Mouse (Mus musculus): Measurements from ENCODE around the gene 5330417H12Rik. TPM values are rescaled to one million over a fixed set of nuclear protein-coding genes. Genes with fewer than 3 reads are reported as not detected.

Gene 5330417H12Rik
- polyA plus RNA-seq, 1 experiment = not detected

DNA sequence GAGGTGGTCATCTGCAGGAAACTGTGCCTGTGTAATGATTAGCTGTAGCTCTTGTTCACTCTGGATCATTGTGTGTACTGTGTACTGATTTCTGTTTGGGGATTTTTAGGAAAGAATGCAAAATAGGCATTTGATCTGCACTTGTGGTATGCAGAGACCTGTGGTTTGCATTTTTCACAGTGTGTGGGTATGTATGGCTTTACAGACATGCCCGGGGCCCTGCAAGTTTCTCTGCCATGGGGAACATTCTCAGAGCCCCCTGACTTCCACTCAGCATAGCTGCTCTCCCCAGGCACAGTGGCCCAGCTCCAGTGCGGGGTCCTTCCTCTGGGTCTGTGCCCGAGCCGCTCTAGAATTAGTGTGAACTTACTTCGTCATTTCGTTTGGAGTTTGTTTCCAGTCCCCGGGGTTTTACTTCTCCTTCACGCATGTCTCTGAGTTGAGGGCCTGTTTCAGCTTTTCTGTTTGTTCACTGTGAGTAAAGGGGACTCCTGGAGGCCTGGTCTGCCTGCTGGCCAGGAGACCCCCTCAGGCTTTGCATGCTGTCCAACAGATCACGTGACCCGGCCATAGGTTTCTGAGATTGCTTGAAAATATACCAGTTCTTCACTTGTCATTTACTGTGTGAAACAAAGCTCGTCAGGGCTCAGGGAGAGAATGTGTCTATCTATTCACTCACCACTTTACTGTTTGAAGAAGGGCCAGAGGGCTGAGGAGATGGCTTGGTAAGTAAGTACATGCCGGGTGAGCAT is 24.2 kb upstream of the 5330417H12Rik start:
- peaks cover 3% of the 10 kb centered on the region; the same call in 1 of the 2 replicates for H3K4me1 ChIP-seq (ENCODE audit: control insufficient read depth, insufficient read depth, insufficient read length, low read length)
- no peak overlapping the region for H3K4me3 ChIP-seq (ENCODE audit: insufficient read depth, low read depth, low read length)
- H3K27ac ChIP-seq (replicated peaks; ENCODE audit: low read depth, low read length) = no peak overlapping the region

DNA sequence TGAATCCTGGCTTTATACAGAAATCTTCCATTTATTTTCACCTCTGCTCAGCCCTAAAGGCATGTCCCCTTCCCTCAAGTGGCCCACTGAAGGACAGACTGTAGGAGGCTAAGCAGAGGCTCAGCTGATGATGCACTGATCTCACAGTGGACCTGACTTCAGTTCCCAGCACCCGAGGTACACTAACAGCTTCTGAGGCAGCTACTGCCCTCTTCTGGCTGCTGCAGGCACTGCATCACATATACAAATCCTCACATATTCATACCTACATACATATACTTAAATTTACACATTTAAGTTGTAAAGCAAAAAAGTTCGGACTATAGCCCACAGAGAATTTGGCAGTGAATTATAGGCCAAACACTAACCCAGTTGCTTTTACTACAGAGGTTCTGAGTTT is 20.0 kb upstream of the 5330417H12Rik start:
- Histone ChIP-seq H3K4me3 (ENCODE audit: insufficient read depth, low read depth, low read length) (no peak overlapping the region), H3K4me1 (ENCODE audit: control insufficient read depth, insufficient read depth, insufficient read length, low read length) (no peaks in the 10 kb centered on the region), H3K27ac (replicated peaks; ENCODE audit: low read depth, low read length) (no peak overlapping the region)

DNA sequence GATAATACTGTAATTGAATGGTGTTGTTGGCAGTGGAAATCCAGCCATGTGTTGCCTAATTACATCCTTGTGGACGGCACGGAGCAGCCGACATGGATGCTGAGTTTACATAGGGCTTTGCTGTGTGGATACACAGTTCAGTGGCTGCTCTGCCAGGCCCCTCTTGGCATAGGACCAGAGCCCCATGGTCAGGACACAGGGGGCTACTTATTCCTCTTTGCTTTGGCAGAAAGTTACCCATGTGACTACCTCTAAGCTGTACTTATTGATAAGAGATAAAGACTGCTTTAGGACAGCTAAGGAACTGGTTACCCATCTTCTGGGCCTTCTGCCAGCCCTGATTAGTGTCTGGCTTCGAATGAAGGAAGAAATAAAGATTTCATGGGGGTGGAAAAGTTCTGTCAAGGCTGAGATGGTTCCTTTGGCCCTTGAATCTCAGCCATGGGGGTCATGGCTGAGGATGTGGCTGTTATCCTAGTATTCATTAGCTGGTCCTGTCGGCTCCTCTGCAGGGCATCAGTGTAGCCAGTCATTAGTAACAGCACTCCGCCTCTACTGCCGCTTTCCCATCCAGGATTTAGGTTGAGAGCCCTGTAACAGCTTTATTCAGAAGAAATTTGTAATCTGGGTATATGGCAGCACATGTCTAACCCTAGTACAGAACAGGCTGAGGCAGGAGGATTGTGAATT is 17.8 kb upstream of the 5330417H12Rik start:
- no peak overlapping the region for H3K27ac ChIP-seq (replicated peaks; ENCODE audit: low read depth, low read length)
- no peak overlapping the region for H3K4me3 ChIP-seq (ENCODE audit: insufficient read depth, low read depth, low read length)
- no peaks in the 10 kb centered on the region for H3K4me1 ChIP-seq (ENCODE audit: control insufficient read depth, insufficient read depth, insufficient read length, low read length)

DNA sequence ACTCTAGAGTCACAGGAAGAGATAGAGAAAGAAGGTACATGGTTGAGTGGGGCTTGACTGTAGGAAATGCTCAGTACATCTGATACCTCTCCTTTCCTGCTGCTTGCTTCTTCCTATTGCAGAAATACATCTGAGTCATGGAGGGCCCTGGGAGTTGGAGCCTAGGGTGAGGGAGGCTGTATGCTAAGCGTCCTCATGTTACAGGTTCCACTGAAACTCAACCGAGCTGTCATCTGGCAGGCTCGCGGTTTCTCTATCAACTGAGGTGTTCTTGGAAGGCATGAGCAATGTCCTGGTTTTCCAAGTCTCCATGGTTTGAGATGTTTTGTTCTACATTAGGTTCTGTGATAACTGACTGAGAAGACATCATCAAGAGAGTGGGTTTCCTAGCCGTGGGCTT is 13.1 kb upstream of the 5330417H12Rik start:
- no peak overlapping the region for H3K4me3 ChIP-seq (ENCODE audit: insufficient read depth, low read depth, low read length)
- no peaks in the 10 kb centered on the region for H3K4me1 ChIP-seq (ENCODE audit: control insufficient read depth, insufficient read depth, insufficient read length, low read length)
- no peak overlapping the region for H3K27ac ChIP-seq (replicated peaks; ENCODE audit: low read depth, low read length)

DNA sequence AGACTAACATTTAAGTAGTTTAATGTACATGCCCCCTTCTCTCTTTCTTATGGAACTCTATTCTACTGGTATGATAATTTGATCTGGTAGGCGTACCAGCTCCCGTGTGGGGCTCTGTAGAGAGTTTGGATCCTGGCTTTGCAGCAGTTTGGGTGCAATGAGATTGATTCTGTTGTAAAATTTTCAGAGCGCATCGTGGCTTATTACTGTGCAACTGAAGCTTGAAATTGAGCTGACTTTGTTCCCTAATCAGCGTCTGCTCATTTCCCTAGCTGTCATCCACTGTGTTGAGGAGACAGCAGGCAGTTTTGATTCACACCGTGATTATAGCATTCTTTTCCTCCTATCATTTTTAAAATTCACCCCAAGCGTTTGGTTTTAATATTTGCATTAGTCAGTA is 12.4 kb upstream of the 5330417H12Rik start:
- Histone ChIP-seq H3K4me3 (ENCODE audit: insufficient read depth, low read depth, low read length) (no peak overlapping the region), H3K27ac (replicated peaks; ENCODE audit: low read depth, low read length) (no peak overlapping the region), H3K4me1 (ENCODE audit: control insufficient read depth, insufficient read depth, insufficient read length, low read length) (no peaks in the 10 kb centered on the region)

DNA sequence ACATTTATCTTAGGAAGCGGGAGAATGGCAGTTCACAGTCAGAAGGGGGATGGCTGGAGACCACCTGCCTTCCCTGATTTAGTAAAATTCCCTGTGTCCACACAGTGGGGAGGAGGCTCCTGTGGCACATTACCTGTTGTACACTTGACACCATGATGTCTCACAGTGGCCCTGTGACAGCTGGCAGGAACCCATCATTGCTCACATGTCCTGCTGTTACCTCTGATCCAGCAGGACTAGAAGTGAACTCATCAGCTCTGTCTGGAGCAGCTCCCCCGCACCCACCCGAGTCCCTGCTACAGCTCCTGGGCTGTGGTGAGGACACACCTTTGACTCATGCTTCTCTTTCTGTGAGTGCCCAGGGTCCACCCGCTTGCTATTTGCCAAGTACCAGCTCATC is 8.2 kb upstream of the 5330417H12Rik start:
- H3K4me3 ChIP-seq (ENCODE audit: insufficient read depth, low read depth, low read length) = no peak overlapping the region
- H3K4me1 ChIP-seq (ENCODE audit: control insufficient read depth, insufficient read depth, insufficient read length, low read length) = no peaks in the 10 kb centered on the region
- no peak overlapping the region for H3K27ac ChIP-seq (replicated peaks; ENCODE audit: low read depth, low read length)

DNA sequence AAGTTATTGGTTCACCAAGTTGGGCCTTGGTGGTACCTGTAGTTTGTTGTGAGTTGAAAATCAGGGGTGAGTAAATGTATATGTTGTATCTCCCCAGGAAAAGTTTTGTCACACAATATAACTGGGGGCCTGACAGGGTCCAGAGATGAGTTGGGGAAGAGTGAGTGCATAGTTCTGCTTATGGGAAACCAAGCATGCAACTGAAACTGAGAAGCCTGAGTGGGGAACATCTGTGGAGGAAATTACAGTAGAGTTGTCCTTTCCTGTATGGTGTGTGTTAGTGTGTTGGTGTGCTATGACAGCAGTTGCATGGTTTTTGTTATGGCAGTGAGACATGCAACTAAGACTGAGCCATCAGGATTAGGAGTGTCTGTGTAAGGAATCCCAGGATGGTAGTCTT is 3.4 kb upstream of the 5330417H12Rik start:
- Histone ChIP-seq H3K4me1 (ENCODE audit: control insufficient read depth, insufficient read depth, insufficient read length, low read length) (no peaks in the 10 kb centered on the region), H3K4me3 (ENCODE audit: insufficient read depth, low read depth, low read length) (no peak overlapping the region), H3K27ac (replicated peaks; ENCODE audit: low read depth, low read length) (no peak overlapping the region)

DNA sequence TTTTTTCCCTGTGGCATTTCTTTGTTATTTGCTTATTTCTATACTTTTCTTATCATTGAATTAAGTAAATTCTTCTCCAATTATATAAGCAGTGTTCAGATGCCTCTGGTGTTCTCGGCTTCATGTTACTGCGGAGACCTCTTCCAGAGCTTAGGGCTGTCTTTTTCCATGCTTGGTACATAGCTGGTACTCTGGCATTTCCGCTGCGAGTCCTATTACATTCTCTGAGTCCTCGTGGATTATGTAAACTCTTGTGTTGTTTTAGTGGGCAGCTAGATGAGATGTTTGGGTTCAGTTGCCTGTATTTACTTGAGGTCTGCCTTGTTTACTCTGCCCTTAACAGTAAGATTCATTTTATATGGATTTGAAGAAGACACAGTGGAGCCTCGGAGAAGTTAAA is 820 bp upstream of the 5330417H12Rik start:
- no peak overlapping the region for H3K27ac ChIP-seq (replicated peaks; ENCODE audit: low read depth, low read length)
- no peaks in the 10 kb centered on the region for H3K4me1 ChIP-seq (ENCODE audit: control insufficient read depth, insufficient read depth, insufficient read length, low read length)
- H3K4me3 ChIP-seq (ENCODE audit: insufficient read depth, low read depth, low read length) = no peak overlapping the region

DNA sequence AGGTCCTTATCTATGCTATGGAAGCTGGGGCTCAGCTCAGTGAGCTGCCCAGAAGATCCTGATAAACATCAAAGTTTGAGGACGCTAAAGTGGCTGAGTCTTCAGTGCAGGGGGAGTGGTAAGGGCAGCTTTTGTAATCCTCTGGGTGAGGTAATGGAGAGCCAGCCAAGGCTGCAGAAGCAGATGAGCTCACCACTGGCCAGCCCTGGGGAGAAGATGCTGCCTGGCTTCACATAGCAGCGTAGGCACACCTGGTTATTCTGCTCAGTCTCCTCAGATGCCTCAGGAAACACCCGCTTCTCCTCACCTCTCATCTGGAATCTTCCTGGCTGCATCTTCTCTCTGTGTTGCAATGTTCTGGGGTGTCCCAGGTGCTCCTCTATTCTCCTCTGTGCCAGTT is 529 bp downstream of the 5330417H12Rik start:
- Histone ChIP-seq H3K27ac (replicated peaks; ENCODE audit: low read depth, low read length) (no peak overlapping the region), H3K4me1 (ENCODE audit: control insufficient read depth, insufficient read depth, insufficient read length, low read length) (no peaks in the 10 kb centered on the region), H3K4me3 (ENCODE audit: insufficient read depth, low read depth, low read length) (no peak overlapping the region)

DNA sequence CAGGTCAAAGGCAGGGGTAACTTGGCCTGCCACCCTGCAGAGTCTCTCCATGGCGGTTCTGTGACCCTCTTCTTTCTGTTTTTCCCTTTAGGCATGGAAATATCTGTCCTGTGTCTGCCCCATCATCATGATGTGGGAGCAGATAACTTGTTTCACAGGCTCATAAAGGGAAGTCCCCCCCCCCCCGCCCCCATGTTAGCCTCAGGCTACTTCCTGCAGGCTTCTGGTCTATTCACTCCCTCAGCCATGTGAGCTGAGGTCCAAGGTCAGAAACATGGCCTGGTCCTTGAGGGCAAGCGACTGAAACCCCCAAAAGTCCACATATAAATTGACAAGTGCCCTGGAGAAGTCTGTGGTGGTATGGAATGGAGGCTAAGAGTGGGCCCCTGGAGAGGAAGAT is 4.8 kb downstream of the 5330417H12Rik start:
- no peaks in the 10 kb centered on the region for H3K4me1 ChIP-seq (ENCODE audit: control insufficient read depth, insufficient read depth, insufficient read length, low read length)
- H3K4me3 ChIP-seq (ENCODE audit: insufficient read depth, low read depth, low read length) = no peak overlapping the region
- no peak overlapping the region for H3K27ac ChIP-seq (replicated peaks; ENCODE audit: low read depth, low read length)

DNA sequence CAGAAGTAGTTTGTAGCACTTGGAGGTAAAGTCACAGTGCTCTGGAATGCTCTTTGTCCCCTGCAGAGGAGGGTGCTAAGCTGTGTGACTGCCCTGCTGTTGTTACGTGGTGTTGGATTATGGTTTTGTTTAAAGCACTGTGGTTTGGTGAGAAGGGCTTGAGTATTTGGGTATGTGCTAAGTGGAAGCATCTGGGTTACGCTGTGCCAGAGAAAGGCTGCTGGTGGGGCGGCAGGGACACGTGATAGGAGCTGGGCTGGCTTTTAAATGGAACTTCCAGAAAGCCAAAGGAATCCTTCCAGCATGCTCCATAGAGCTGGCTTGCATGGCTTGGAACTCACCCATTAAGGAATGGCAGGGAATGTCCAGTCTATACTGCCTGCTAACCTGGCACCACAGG is 5.7 kb downstream of the 5330417H12Rik start:
- H3K4me3 ChIP-seq (ENCODE audit: insufficient read depth, low read depth, low read length) = no peak overlapping the region
- H3K4me1 ChIP-seq (ENCODE audit: control insufficient read depth, insufficient read depth, insufficient read length, low read length) = no peaks in the 10 kb centered on the region
- H3K27ac ChIP-seq (replicated peaks; ENCODE audit: low read depth, low read length) = no peak overlapping the region

DNA sequence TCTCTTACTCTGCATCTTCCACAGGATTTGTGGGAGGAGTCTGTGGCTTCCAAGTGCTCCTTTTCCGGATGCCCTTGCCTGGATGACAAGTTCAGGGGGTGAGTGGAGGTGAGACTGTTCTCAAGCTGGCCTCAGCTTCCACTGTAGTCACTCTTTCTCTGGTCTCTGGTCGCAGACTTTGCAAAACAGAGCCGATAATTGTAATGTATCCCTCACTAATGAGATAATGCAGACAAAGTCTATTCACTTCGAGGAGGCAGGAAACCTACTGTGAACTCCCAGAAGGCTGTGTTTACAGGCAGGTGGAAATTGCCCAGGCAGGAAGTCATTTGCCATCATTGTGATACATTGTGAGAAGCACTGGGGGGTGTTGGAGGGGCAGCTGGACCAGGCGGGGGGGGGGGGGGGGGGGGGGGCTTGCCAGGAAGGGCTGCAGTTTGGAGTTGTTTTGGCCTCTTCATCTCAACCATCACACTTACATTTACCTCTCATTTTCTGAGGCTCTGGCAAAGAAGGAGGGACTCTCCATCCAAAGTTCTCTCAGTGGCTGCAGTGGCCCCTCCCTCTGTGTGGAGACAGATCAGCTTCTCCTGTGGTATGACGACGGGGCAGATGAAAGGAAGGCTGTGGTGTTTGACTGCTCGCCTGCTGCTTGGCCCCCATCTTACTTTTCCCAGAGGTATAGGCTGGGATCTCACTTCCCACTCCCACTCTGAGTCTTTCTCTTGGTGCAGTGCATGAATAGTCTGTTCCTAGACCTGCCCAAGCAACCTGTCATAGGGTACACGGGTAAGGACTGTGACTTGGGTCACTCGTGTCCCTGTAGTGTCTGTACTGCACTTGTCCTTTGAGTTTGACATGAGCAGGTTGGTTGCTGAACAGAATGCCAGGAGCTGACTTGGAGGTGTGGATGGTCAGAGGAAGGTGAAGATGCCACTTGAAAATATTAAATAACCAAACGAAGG is 6.7 kb downstream of the 5330417H12Rik start:
- Histone ChIP-seq H3K4me1 (ENCODE audit: control insufficient read depth, insufficient read depth, insufficient read length, low read length) (no peaks in the 10 kb centered on the region), H3K27ac (replicated peaks; ENCODE audit: low read depth, low read length) (no peak overlapping the region), H3K4me3 (ENCODE audit: insufficient read depth, low read depth, low read length) (no peak overlapping the region)

DNA sequence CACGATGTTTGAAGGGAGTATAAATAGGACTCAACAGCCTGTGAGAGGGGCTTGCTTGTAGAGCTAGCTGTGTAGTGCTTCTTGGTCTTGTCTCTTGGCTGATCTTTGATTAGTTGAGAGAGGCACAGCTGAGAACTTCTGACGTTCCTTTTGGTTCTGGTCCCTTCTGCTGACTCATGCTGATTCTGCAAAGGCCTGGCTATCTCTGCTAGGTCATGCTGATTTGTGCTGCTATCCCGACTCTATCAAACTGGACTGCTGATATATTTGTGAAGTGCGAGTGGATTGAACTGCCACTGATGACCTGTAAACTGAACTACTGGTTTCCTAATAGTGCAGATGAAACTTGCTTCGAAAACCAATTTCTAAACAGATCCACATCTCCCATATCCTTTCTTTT is 14.1 kb downstream of the 5330417H12Rik start:
- Histone ChIP-seq H3K27ac (replicated peaks; ENCODE audit: low read depth, low read length) (no peak overlapping the region), H3K4me1 (ENCODE audit: control insufficient read depth, insufficient read depth, insufficient read length, low read length) (no peaks in the 10 kb centered on the region), H3K4me3 (ENCODE audit: insufficient read depth, low read depth, low read length) (no peak overlapping the region)

DNA sequence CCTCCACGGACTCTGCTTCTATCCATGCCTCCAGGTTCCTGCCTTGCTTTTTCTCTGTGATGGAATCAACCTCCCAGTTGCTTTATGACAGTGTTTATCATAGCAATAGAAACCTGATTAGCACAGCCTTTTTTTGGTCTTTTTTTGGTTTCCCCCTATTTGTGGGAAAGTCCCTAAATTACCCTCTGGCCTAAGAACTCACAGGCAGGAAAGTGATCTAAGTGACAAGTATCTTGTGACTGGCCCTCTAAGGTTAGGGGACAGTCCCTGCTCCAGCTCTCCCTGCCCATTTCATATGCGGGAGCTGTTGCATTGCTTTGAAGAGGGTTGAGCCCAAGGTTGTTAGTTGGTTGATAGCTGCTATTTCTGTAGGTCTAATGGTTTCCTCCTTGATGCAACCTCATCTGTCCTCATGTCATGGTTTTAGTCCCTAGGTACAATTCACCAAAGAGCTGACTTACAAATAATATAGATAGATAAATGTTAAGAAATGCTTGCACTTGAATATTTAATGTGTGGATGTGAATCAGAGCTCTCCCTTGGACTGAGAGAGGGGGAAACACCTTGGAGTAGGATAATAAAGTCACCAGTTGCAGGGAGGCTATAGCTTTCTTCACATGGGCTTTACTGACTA is 15.2 kb downstream of the 5330417H12Rik start:
- no peak overlapping the region for H3K27ac ChIP-seq (replicated peaks; ENCODE audit: low read depth, low read length)
- no peaks in the 10 kb centered on the region for H3K4me1 ChIP-seq (ENCODE audit: control insufficient read depth, insufficient read depth, insufficient read length, low read length)
- no peak overlapping the region for H3K4me3 ChIP-seq (ENCODE audit: insufficient read depth, low read depth, low read length)

DNA sequence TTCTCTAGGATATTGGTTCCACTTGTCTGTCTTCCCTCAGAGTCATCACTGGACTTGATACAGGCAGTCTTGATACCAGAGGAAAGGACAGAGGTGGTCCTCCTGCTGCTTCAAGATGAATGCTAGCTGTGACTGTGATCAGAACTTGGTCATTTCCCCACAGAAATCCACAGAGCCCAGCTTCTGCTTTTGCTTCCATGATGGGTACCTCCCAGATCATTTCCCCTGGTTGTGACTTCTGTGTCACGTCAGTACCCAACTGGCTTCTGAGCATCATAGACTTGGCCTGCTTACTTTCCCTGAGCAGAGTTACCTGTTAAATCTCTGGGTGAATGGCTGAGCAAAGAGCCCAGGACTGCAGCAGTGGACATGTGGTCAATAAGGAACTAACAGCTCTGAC is 17.2 kb downstream of the 5330417H12Rik start:
- Histone ChIP-seq H3K4me1 (ENCODE audit: control insufficient read depth, insufficient read depth, insufficient read length, low read length) (no peaks in the 10 kb centered on the region), H3K4me3 (ENCODE audit: insufficient read depth, low read depth, low read length) (no peak overlapping the region), H3K27ac (replicated peaks; ENCODE audit: low read depth, low read length) (no peak overlapping the region)

Measured in brown adipose tissue, adult 24 weeks (tissue).